Mouse (Mus musculus) cortical plate, adult 2 months (tissue): Measurements from ENCODE around the gene Emc6.

ENCODE experiments used
- CTCF ChIP-seq: fragments of 200-500 bp; IDR thresholded peaks from 2 replicates; pipeline ENCODE4 v1.5.1; 2011; ENCODE audit warnings: mild to moderate bottlenecking, control low read depth, low read length; ENCODE audit not compliant: insufficient read depth; ENCODE audit errors: extremely low read depth
- POLR2A ChIP-seq: fragments of 200-500 bp; IDR thresholded peaks from 2 replicates; pipeline ENCODE4 v1.6.1; 2011; ENCODE audit warnings: mild to moderate bottlenecking, low read length, control low read depth; ENCODE audit not compliant: insufficient read depth; ENCODE audit errors: extremely low read depth

- TF ChIP-seq CTCF (no peak), POLR2A (no peak)
These were observed 1.2 kb downstream of the Emc6 start for GRCm38 (mm10) chr11:73175612-73176011.
